Mouse (Mus musculus) WW6 (cell line): ENCODE measurements at regions not wholly inside any gene's neighbourhood (a gene's known extent, or its start where the extent isn't known, plus 50 kb on each side); places are given as distances from the start of the nearest gene placed in this dataset.
A peak's percentile ranks its signal among the peaks of the same experiment; 100 is the strongest.

Experiments used
- DNase-seq: peaks from one replicate; pipeline ENCODE4 v3.0.0-alpha.2; 2013; ENCODE audit warnings: low read depth, low spot score

GRCm38 (mm10) chr3:100401080-100401479 lies 88.0 kb downstream of the Tent5c start:
- DNase-seq = no peak

- DNase-seq = no peak
Observed at GRCm38 (mm10) chr3:100397491-100397890, 91.6 kb downstream of the Tent5c start.

GRCm38 (mm10) chr3:100394911-100395604 lies 94.1 kb downstream of the Tent5c start:
- no peak for DNase-seq

GRCm38 (mm10) chr3:100393956-100394355 lies 95.2 kb downstream of the Tent5c start:
- DNase-seq = no peak

- DNase-seq = no peak
Observed at GRCm38 (mm10) chr3:100382181-100382580, 106.9 kb downstream of the Tent5c start.

- no peak for DNase-seq
Observed at GRCm38 (mm10) chr3:100381363-100381762, 107.8 kb downstream of the Tent5c start.

- no peak for DNase-seq
Observed at GRCm38 (mm10) chr3:100376162-100376561, 113.0 kb downstream of the Tent5c start.

- DNase-seq = no peak
Observed at GRCm38 (mm10) chr3:100366884-100367840, 122.0 kb downstream of the Tent5c start.

GRCm38 (mm10) chr3:100366447-100366846 lies 122.7 kb downstream of the Tent5c start:
- no peak for DNase-seq

- no peak for DNase-seq
Observed at GRCm38 (mm10) chr3:100365354-100365945, 123.7 kb downstream of the Tent5c start.

GRCm38 (mm10) chr3:100364706-100365105 lies 124.4 kb downstream of the Tent5c start:
- DNase-seq = no peak

- no peak for DNase-seq
Observed at GRCm38 (mm10) chr3:100362983-100363382, 126.1 kb downstream of the Tent5c start.

GRCm38 (mm10) chr3:100360019-100360418 lies 129.1 kb downstream of the Tent5c start:
- DNase-seq = no peak

- DNase-seq = peak; percentile 29
Observed at GRCm38 (mm10) chr3:100359036-100359435, 130.1 kb downstream of the Tent5c start.

GRCm38 (mm10) chr3:100333478-100333877 lies 155.6 kb downstream of the Tent5c start:
- no peak for DNase-seq

GRCm38 (mm10) chr3:100318357-100318756 lies 156.2 kb upstream of the Wdr3 start:
- DNase-seq = no peak

- DNase-seq = no peak
Observed at GRCm38 (mm10) chr3:100287818-100288217, 125.6 kb upstream of the Wdr3 start.

GRCm38 (mm10) chr3:100266976-100267375 lies 104.8 kb upstream of the Wdr3 start:
- no peak for DNase-seq

GRCm38 (mm10) chr3:100264991-100265390 lies 102.8 kb upstream of the Wdr3 start:
- DNase-seq = peak; percentile 31
